Mouse (Mus musculus): Measurements from ENCODE around the gene Gm26965.

- TF ChIP-seq POLR2A (IDR thresholded peaks at IDR 0.05; ENCODE audit: control insufficient read depth, extremely low read depth, insufficient read depth, low read length, poor library complexity) (no peak), CTCF (IDR thresholded peaks at IDR 0.05; ENCODE audit: borderline replicate concordance, control insufficient read depth, extremely low read depth, insufficient read depth, low read length, poor library complexity) (no peak)
These were observed 74.0 kb downstream of the Gm26965 start for GRCm38 (mm10) chr13:67452021-67452309.
